Mouse (Mus musculus) layer of hippocampus, adult 8-10 months (tissue): Measurements from ENCODE around the gene Cyb561d1. TPM values are rescaled to one million over a fixed set of nuclear protein-coding genes. Genes with fewer than 3 reads are reported as not detected.
A peak's percentile ranks its signal among the peaks of the same experiment; 100 is the strongest.

ENCODE experiments used
- DNase-seq, 2 experiments: peaks; one replicate each; pipeline ENCODE4 v3.0.0; 2022; ENCODE audit warnings: low spot score in 2 of 2
- total RNA-seq, 4 experiments: library from RNA; stranded (reverse); gene quantifications; 2 replicates each; pipeline ENCODE4 v1.2.4; 2022

Gene Cyb561d1
- total RNA-seq, 4 experiments from 2014 or later = 15.7 to 21.2 (median 18.9) TPM

DNA sequence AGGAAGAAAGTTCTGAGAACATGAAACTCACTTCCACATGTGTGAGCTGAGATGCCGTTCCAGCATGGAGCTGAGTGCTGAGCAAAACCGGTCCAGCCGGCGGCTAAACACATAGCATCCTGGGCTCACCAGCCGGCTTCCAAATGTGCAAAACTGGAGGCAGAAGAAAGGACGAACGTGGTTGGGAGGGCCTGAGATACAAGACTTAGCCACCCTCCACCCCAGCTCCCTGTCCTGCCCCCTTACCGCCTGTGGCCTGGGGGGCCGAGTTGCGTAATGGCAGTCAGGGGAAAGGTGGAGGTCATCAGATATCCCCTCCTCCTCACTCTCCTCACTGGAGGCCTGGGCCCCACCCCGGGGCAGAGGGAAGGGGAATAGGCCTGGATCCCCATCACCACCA lies 3.5 kb upstream of the Cyb561d1 start:
- peak in 1 of 2 experiments; percentile 5 for DNase-seq

DNA sequence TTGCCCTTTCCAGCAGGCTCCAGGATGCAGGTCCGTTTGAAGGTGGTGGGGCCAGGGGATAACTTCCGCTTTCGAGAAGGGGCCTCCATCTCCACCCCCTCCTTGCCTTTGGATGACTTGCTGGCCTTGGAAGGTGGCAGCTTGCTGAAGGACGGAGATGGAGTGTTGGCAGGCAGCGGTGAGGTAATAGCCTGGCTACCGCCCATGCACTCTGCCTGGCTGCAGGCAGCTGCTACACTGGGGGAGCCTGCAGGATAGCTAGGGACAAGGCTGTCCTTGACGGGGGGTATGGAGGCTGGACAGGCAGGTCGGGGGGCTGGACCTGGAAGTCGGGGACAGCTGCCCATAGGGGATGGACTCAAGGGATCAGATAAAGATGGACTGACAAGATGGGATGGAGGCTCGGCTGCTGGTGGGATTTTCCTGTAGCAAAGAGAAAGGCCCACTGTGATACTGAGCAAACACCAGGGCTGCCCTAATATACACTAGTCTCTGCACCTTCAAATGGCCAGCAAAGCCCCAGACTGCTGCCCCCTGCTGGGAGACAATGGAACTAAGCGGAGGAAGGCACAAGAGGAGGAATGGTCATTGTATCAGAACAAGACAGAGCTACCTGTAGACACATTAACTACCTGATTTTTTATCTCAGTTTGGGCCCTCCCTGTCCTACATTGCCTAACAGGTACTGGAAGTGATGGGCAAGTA lies 2.8 kb upstream of the Cyb561d1 start:
- peak; percentile 80 to 88 for DNase-seq

- peak in 1 of 2 experiments; percentile 9 for DNase-seq
These were observed 2.2 kb upstream of the Cyb561d1 start for GRCm38 (mm10) chr3:108203212-108203611.

- DNase-seq = no peak
These were observed 1.5 kb upstream of the Cyb561d1 start for GRCm38 (mm10) chr3:108202506-108202905.

- no peak for DNase-seq
These were observed 1.8 kb downstream of the Cyb561d1 start for GRCm38 (mm10) chr3:108199231-108199630.

GRCm38 (mm10) chr3:108197066-108197497 lies 3.9 kb downstream of the Cyb561d1 start:
- DNase-seq = peak; percentile 75 to 81

- peak; percentile 74 to 79 for DNase-seq
These were observed 4.9 kb downstream of the Cyb561d1 start for GRCm38 (mm10) chr3:108195941-108196590.

- no peak for DNase-seq
These were observed 5.7 kb downstream of the Cyb561d1 start for GRCm38 (mm10) chr3:108195287-108195686.

DNA sequence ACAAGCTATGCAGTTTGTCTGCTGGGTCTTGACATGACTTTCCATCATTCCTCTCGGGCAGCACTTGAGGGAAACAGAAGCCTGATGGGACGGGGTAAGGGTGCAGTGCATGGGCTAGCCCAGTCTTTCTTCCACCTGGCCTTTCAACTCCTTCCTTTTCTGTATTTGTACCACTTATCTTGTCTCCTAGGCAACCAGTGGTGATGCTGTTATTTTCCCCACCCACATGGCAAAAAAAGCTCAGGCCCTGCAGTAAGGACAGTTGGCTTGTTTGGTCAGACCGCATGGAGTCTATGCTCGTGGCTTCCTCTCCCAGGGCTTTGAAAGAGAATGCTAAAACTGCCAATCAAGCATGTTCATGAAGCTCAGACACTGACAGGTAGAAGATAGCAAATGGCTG lies 7.3 kb downstream of the Cyb561d1 start:
- no peak for DNase-seq

- no peak for DNase-seq
These were observed 11.1 kb downstream of the Cyb561d1 start for GRCm38 (mm10) chr3:108189897-108190296.

DNA sequence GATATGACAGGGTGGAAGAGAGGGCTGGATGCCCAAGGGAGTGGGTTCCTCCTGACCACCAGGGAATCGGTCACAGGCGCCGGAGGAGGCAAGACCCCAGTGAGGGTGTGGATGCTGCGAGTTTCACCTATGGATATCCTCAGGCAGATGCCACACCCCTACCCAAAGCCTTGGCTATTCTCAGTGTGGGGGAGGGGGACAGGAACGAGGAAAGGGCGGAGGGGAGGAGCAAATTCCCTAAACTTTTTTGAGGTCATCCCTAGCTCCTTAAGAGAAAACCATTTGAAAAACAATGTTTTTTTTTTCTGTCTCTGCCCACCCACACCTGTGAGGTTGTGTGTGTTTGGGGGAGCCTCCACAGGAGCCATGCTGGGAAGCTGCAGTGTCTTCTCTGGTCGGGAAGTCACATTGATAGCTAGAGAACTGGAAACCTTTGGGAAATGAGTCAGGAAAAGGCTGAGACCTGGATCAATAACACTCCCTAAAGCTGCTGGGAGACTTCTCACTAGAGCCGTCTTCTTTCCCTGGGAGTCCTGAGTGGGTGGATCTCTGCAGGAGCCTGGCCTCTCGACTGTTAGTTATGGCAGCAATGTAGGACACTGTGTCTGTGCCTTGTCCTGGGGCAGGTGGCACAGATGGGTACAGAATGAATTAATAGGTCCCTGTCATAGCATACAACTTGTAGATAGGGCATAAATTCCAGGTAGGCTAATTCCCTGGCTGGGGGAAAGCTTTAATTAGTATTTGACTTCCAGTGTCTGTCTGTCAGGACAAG lies 12.1 kb downstream of the Cyb561d1 start:
- DNase-seq = no peak

GRCm38 (mm10) chr3:108187111-108187795 lies 13.8 kb downstream of the Cyb561d1 start:
- no peak for DNase-seq

DNA sequence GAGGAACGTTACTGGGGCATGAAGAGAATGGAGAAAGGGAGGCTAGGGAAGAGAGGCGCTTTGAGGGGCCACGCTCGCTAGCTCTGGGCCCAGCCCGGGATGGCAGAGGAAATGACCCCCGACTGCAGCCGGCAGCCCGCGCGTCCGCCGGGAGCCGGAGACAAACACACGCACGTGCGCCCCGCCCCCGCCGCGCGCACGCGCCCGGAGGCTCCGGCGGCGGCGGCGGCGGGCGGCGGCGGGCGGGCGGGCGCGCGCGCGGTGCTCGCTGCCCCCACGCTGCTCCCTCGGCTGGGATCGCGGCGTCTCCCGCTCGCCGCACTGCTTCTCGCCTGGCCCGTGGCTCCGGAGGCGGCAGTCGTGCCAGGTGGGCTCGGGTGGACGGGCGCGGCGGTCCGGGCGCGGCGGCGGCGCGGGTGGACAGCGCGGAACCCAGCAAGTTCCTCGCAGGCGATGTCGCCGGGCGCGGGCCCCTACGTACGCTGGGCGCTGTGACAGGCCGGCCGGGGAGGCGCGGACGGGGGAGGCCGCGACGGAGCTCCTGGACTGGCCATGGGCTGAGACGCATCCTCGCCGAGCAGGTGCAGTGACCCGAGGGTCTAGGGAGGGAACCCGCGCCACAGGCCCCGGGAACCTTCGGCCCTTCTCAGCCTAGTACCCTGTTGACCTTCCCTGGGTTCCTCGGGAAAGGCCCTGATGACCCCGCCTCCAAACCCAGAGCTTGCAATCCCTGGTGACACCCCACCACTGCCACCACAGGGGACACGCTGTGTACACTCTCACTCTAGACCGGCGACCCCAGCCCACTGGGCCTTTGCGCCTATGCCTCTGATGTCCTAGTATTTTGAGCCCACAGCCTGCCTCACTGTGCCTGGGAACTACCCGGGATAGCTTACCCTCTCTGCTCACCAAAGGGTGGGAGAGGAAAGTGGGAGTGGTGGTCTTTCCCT lies 14.6 kb downstream of the Cyb561d1 start, which contains the start of gene Amigo1:
TSS of gene Amigo1 (plus strand) at position 238 of the 950 bp plus-strand sequence.
- no peak for DNase-seq

DNA sequence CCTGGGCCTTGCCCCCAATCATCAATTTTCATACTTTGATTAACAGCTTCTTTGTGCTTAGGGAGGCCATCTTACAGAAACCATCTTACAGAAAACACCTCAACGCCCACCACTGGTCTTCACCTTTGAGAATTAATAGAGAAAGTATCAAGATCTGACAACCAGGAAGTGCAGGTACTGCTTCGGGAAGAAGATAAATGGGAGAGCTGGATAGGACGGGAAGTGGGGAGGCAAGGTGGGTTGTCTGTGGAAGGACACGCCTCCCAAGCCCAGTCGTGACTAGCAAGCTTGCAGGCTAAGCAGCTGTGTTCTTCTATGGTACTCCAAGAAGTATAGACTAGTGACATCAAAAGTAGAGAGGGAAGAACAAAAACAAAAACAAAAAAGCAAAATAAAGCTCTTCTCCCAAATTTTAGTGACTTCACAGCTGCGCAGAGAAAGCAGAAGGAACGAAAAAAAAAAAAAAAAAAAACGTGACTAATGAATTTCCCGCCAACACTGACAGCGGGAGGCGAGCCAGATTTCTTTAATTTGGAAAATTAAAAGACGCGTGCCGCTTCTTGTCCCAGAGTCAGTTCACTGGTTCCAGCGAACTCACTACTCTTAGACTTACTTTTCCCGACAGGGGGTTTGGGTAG lies 15.4 kb downstream of the Cyb561d1 start:
- DNase-seq = no peak

GRCm38 (mm10) chr3:108184742-108185141 lies 16.3 kb downstream of the Cyb561d1 start:
- no peak for DNase-seq

- DNase-seq = no peak
These were observed 20.5 kb downstream of the Cyb561d1 start for GRCm38 (mm10) chr3:108180514-108180913.

- DNase-seq = no peak
These were observed 22.0 kb downstream of the Cyb561d1 start for GRCm38 (mm10) chr3:108178756-108179715.

- DNase-seq = peak; percentile 83 to 87
These were observed 26.1 kb downstream of the Cyb561d1 start for GRCm38 (mm10) chr3:108174672-108175531.
